Mouse (Mus musculus): ENCODE measurements around the gene Vcpkmt.

GRCm38 (mm10) chr12:69532530-69532929 lies 50.3 kb downstream of the Vcpkmt start:
- TF ChIP-seq CTCF (IDR thresholded peaks at IDR 0.05; ENCODE audit: low read depth) = no peak
- no peak for TF ChIP-seq EP300 (IDR thresholded peaks at IDR 0.05; ENCODE audit: low read depth)

All from liver, postnatal 0 days (tissue).